Mouse (Mus musculus) cortical plate, adult 2 months (tissue): ENCODE results near the gene Cygb.
"Not testable (repeated sequence)": the region's sequence is repeated elsewhere in the genome, so short reads cannot be mapped to it uniquely, and the experiment has no call there.

Source experiments
- CTCF ChIP-seq: fragments of 200-500 bp; IDR thresholded peaks from 2 replicates; pipeline ENCODE4 v1.5.1; 2011; ENCODE audit warnings: mild to moderate bottlenecking, control low read depth, low read length; ENCODE audit not compliant: insufficient read depth; ENCODE audit errors: extremely low read depth
- POLR2A ChIP-seq: fragments of 200-500 bp; IDR thresholded peaks from 2 replicates; pipeline ENCODE4 v1.6.1; 2011; ENCODE audit warnings: mild to moderate bottlenecking, low read length, control low read depth; ENCODE audit not compliant: insufficient read depth; ENCODE audit errors: extremely low read depth

- TF ChIP-seq POLR2A, CTCF: not testable (repeated sequence)
Observed at GRCm38 (mm10) chr11:116636607-116637006, 17.5 kb downstream of the Cygb start.
